In the genomic region with DNA sequence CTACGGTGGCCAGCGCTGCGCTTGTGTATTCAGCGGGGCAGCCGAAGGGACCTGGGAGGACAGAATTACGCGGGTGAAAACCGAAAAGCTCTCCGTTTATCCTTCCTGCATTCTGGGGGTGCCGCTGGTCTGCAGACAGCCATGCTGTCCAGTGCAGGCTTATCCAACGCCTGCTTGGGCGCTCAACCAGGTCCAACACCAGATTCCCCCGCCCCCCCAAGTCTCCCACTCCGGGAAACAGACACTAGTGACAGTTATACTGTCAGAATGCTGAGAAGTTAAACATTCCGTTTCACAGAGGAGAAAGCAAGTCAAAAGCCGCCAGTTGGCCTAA, we compare ENCODE assay signal across 8 mouse cellular contexts. TPM values are rescaled to one million over a fixed set of nuclear protein-coding genes. Genes with fewer than 3 reads are reported as not detected.
DNase-seq lines count a peak whose midpoint lies in the region; ATAC-seq and TF ChIP-seq lines count a peak whose summit lies in the region.
"Had no signal": no experiment of that assay in that cellular context is flagged by ENCODE, and none has a peak within 500 bp of the region (broad histone marks: within the 10 kb centered on the region; RNA-seq: fewer than 3 reads in every experiment).

No protein-coding gene starts in this region.

- H3K9ac ChIP-seq in lung, embryonic 15.5 days: peak overlapping the region; percentile 58
- peak overlapping the region; percentile 98 for H3K9ac ChIP-seq in limb, embryonic 11.5 days (ENCODE audit: low read length)

- peaks cover 12% of the 10 kb centered on the region for H3K36me3 ChIP-seq in lung, embryonic 15.5 days
- peaks cover 7% of the 10 kb centered on the region; the same call in 1 of the 2 replicates for H3K36me3 ChIP-seq in limb, embryonic 11.5 days (ENCODE audit: control insufficient read depth, insufficient read depth, low read length)

- H3K27me3 ChIP-seq in lung, embryonic 15.5 days: no peaks in the 10 kb centered on the region
- H3K27me3 ChIP-seq in limb, embryonic 11.5 days (ENCODE audit: control insufficient read depth, insufficient read depth, low read length): no peaks in the 10 kb centered on the region

- no peak for TF ChIP-seq POLR2A in embryonic fibroblast, embryonic 13.5 days (IDR thresholded peaks at IDR 0.05; ENCODE audit: low read depth, low read length)
- no peak for TF ChIP-seq POLR2A in olfactory bulb, adult 2 months (IDR thresholded peaks at IDR 0.05; ENCODE audit: insufficient read depth, low read depth, low read length)

- TF ChIP-seq CTCF in embryonic fibroblast, embryonic 13.5 days (IDR thresholded peaks at IDR 0.05; ENCODE audit: borderline replicate concordance, insufficient read depth, low read length): no peak
- TF ChIP-seq CTCF in olfactory bulb, adult 2 months (IDR thresholded peaks at IDR 0.05; ENCODE audit: insufficient read depth, low read depth, low read length): no peak

- H3K9me3 ChIP-seq in lung, embryonic 15.5 days: no peaks in the 10 kb centered on the region
- H3K9me3 ChIP-seq in limb, embryonic 11.5 days (ENCODE audit: control insufficient read depth, low read length): no peaks in the 10 kb centered on the region

- peak overlapping the region; percentile 82 for H3K4me2 ChIP-seq in lung, embryonic 15.5 days
- H3K4me2 ChIP-seq in limb, embryonic 11.5 days (ENCODE audit: low read depth, severe bottlenecking): peak overlapping the region; percentile 74

- no peak for DNase-seq in lung, postnatal 10 days
- DNase-seq in limb, embryonic 11.5 days (ENCODE audit: low spot score): no peak
- no peak for DNase-seq in embryo, embryonic 10 days (ENCODE audit: low spot score)
- no peak for DNase-seq in left cerebral cortex, adult 18-20 months (ENCODE audit: low spot score in 2 of 2)

- 1% methylated on average over 16 of the region's 16 CpGs for WGBS in lung, embryonic 15.5 days
- 1% methylated on average over 16 of the region's 16 CpGs for WGBS in limb, embryonic 11.5 days
- 4% methylated on average over 16 of the region's 16 CpGs for WGBS in olfactory bulb, adult 2 months

- peaks cover 10% of the 10 kb centered on the region for H3K4me1 ChIP-seq in lung, embryonic 15.5 days
- H3K4me1 ChIP-seq in embryonic fibroblast, embryonic 13.5 days (ENCODE audit: control insufficient read depth, insufficient read depth, low read length): no peaks in the 10 kb centered on the region
- H3K4me1 ChIP-seq in limb, embryonic 11.5 days (ENCODE audit: control insufficient read depth, insufficient read depth, low read length): peaks cover 6% of the 10 kb centered on the region; the same call in 1 of the 2 replicates
- peaks cover 3% of the 10 kb centered on the region; the same call in 1 of the 2 replicates for H3K4me1 ChIP-seq in olfactory bulb, adult 2 months (ENCODE audit: control insufficient read depth, insufficient read depth, low read length)

- ATAC-seq in lung, embryonic 15.5 days (ENCODE audit: borderline replicate concordance, extremely low read depth, low FRiP score, low TSS enrichment): no peak
- no peak; the same call in 1 of the 2 replicates for ATAC-seq in limb, embryonic 11.5 days (ENCODE audit: insufficient number of reproducible peaks, low FRiP score, low TSS enrichment, low read depth)

- peak overlapping the region; percentile 61 for H3K4me3 ChIP-seq in lung, embryonic 15.5 days
- H3K4me3 ChIP-seq in embryonic fibroblast, embryonic 13.5 days (ENCODE audit: insufficient read depth, low read length): peak overlapping the region; percentile 49
- H3K4me3 ChIP-seq in limb, embryonic 11.5 days (ENCODE audit: low read depth, low read length): peak overlapping the region; percentile 82
- peak overlapping the region; percentile 55 for H3K4me3 ChIP-seq in olfactory bulb, adult 2 months (ENCODE audit: insufficient read depth, low read depth, low read length)

- H3K27ac ChIP-seq in lung, embryonic 15.5 days: peak overlapping the region; percentile 90
- peak overlapping the region; percentile 51 for H3K27ac ChIP-seq in embryonic fibroblast, embryonic 13.5 days (ENCODE audit: insufficient read depth, low read length)
- H3K27ac ChIP-seq in limb, embryonic 11.5 days (replicated peaks; ENCODE audit: low read depth, low read length): peak overlapping the region; percentile 71
- no peak overlapping the region for H3K27ac ChIP-seq in olfactory bulb, adult 2 months (ENCODE audit: insufficient read depth, low read depth, low read length)

RNA-seq across cellular contexts. Expression of gene Zfp949, which starts 24.5 kb away (rescaled TPM):
- polyA plus RNA-seq in lung, embryonic 15.5 days (2015; fragmentation: Nextera tagmentation; extraction: Ambion mirVana): 11.1 and 12.0 TPM in 2 replicates
- polyA plus RNA-seq in embryonic fibroblast, embryonic 13.5 days (2011; ENCODE audit: insufficient read length, low read depth, missing spikeins): 5.3 and 8.8 TPM in 2 replicates
- polyA plus RNA-seq in limb, embryonic 11.5 days (2014; fragmentation: Nextera tagmentation; extraction: Ambion mirVana): 9.0 and 10.3 TPM in 2 replicates
- polyA plus RNA-seq in olfactory bulb, adult 2 months (2012; ENCODE audit: insufficient read depth, insufficient read length, low replicate concordance, missing spikeins): not detected in 2 replicates
- 10 to 100 TPM; 23.6 to 27.4 TPM for total RNA-seq in left cerebral cortex, adult 18-20 months (2021)

RNA-seq across cellular contexts. Expression of gene Syncrip, which starts 40.9 kb away (rescaled TPM):
- 96.0 and 108 TPM in 2 replicates for polyA plus RNA-seq in lung, embryonic 15.5 days (2015; fragmentation: Nextera tagmentation; extraction: Ambion mirVana)
- polyA plus RNA-seq in embryonic fibroblast, embryonic 13.5 days (2011; ENCODE audit: insufficient read length, low read depth, missing spikeins): 240 and 252 TPM in 2 replicates
- polyA plus RNA-seq in limb, embryonic 11.5 days (2014; fragmentation: Nextera tagmentation; extraction: Ambion mirVana): 138 and 146 TPM in 2 replicates
- polyA plus RNA-seq in olfactory bulb, adult 2 months (2012; ENCODE audit: insufficient read depth, insufficient read length, low replicate concordance, missing spikeins): 280 TPM in 1 of 2 replicates, not detected in the other
- total RNA-seq in left cerebral cortex, adult 18-20 months (2021): 10 to 100 TPM; 64.8 TPM

RNA-seq across cellular contexts. Expression of gene Trim43a, which starts 57.4 kb away (rescaled TPM):
- 0.12 and 0.35 TPM in 2 replicates for polyA plus RNA-seq in lung, embryonic 15.5 days (2015; fragmentation: Nextera tagmentation; extraction: Ambion mirVana)
- not detected in 2 replicates for polyA plus RNA-seq in embryonic fibroblast, embryonic 13.5 days (2011; ENCODE audit: insufficient read length, low read depth, missing spikeins)
- not detected in 2 replicates for polyA plus RNA-seq in limb, embryonic 11.5 days (2014; fragmentation: Nextera tagmentation; extraction: Ambion mirVana)
- polyA plus RNA-seq in olfactory bulb, adult 2 months (2012; ENCODE audit: insufficient read depth, insufficient read length, low replicate concordance, missing spikeins): not detected in 2 replicates
- 1 to 10 TPM; 1.0 to 1.7 TPM for total RNA-seq in left cerebral cortex, adult 18-20 months (2021)
- polyA plus RNA-seq: gonadal fat pad, adult 2 months had no signal
